Comparison of ENCODE assay signal across 18 mouse cellular contexts in the genomic region with DNA sequence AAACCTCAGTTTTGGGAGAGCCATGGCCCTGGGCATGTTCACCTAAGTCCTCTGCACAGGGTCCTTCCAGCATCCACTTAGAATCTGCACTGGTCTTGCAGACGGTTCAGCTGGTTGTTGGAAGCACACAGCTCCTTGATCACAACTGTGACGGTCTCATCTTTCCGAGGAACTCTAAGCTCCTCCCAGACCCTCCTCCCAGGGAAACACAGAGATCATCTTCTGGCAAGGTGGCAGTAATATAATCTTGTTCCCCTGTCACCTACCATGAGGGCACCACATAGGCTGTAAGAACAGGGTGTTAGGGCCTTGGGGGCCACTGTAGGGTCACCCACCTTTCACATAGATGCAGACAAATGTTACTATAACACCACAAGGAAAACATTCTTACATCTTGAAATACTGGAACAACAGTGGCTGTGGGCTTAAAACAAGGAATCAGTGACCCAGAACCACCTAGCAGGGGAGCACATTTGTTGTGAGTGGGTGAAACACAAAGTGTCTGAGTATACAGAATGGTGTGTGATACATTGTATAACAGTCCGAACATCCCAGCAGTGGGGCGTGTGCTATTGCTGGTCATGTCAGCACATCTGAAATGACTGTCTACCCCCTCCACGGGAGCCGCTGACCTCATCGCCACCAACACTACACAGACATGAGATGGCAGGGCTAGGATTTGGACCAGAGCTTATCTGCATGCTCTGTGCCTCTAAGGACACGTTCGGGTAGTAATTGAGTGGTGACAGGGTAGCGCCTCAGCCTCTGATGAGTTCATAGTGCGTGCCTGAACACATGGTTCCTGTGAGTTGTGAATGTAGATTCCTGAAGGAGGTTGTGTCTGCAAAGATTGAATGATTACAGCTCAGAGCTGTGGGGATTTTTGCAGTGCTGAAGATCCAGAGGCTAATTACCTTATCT. TPM values are rescaled to one million over a fixed set of nuclear protein-coding genes. Genes with fewer than 3 reads are reported as not detected.
A peak's percentile ranks its signal among the peaks of the same experiment; 100 is the strongest.
DNase-seq lines count a peak whose midpoint lies in the region; ATAC-seq lines count a peak whose summit lies in the region.
"Had no signal": no experiment of that assay in that cellular context is flagged by ENCODE, and none has a peak within 500 bp of the region (broad histone marks: within the 10 kb centered on the region; RNA-seq: fewer than 3 reads in every experiment).

No protein-coding gene starts in this region.

- H3K9ac ChIP-seq in heart, embryonic 14.5 days (ENCODE audit: low read length): no peak overlapping the region
- H3K9ac ChIP-seq in intestine, embryonic 15.5 days: no peak overlapping the region
- H3K9ac ChIP-seq: forebrain, embryonic 15.5 days; hindbrain, embryonic 13.5 days; limb, embryonic 15.5 days; lung, embryonic 15.5 days; neural tube, embryonic 12.5 days had no signal

- H3K27ac ChIP-seq in heart, embryonic 14.5 days (replicated peaks in 1 of 2; ENCODE audit: control insufficient read depth in 1 of 2, insufficient read depth in 1 of 2, low read depth in 2 of 2, low read length in 2 of 2): no peak overlapping the region
- H3K27ac ChIP-seq in intestine, embryonic 15.5 days: 0 out of 2 replicates have a peak overlapping the region, but pooled peaks have one; percentile 32
- H3K27ac ChIP-seq: forebrain, embryonic 15.5 days; hindbrain, embryonic 13.5 days; limb, embryonic 15.5 days; lung, embryonic 15.5 days; neural tube, embryonic 12.5 days had no signal

- intact Hi-C loops in heart, postnatal 25 days (cut with DNase I): no loop called here

- DNase-seq in heart, adult 11 months: peak; percentile 96
- no peak for DNase-seq in heart, postnatal 25 days (ENCODE audit: low spot score)
- DNase-seq in MN1 (ENCODE audit: low spot score): peak; percentile 51
- no peak for DNase-seq in right cerebral cortex, postnatal 14 days
- no peak for DNase-seq in adrenal gland, postnatal 10 days
- no peak for DNase-seq in thymus, postnatal 4 days
- DNase-seq: adrenal gland, postnatal 25 days; cerebellum, postnatal 10 days; kidney, adult 18-20 months; layer of hippocampus, adult 9-11 months; thymus, postnatal 36 days had no signal

- no peaks in the 10 kb centered on the region for H3K27me3 ChIP-seq in heart, embryonic 14.5 days (ENCODE audit: control insufficient read depth, insufficient read depth, low read length)
- H3K27me3 ChIP-seq in intestine, embryonic 15.5 days (replicated peaks): no peaks in the 10 kb centered on the region
- H3K27me3 ChIP-seq: forebrain, embryonic 15.5 days; hindbrain, embryonic 13.5 days; limb, embryonic 15.5 days; lung, embryonic 15.5 days; neural tube, embryonic 12.5 days had no signal

- no peak overlapping the region for H3K4me3 ChIP-seq in heart, embryonic 14.5 days (ENCODE audit: control insufficient read depth in 1 of 2, insufficient read depth in 1 of 2, low read depth in 1 of 2, low read length in 2 of 2)
- no peak overlapping the region for H3K4me3 ChIP-seq in intestine, embryonic 15.5 days (replicated peaks)
- H3K4me3 ChIP-seq: forebrain, embryonic 15.5 days; hindbrain, embryonic 13.5 days; limb, embryonic 15.5 days; lung, embryonic 15.5 days; neural tube, embryonic 12.5 days had no signal

- H3K4me2 ChIP-seq in heart, embryonic 14.5 days (ENCODE audit: low read length): peak overlapping the region; percentile 18
- H3K4me2 ChIP-seq in intestine, embryonic 15.5 days (replicated peaks): peak overlapping the region; percentile 43
- H3K4me2 ChIP-seq: forebrain, embryonic 15.5 days; hindbrain, embryonic 13.5 days; limb, embryonic 15.5 days; lung, embryonic 15.5 days; neural tube, embryonic 12.5 days had no signal

- no peaks in the 10 kb centered on the region for H3K9me3 ChIP-seq in heart, embryonic 14.5 days (ENCODE audit: control insufficient read depth, low read length)
- no peaks in the 10 kb centered on the region for H3K9me3 ChIP-seq in intestine, embryonic 15.5 days
- H3K9me3 ChIP-seq: forebrain, embryonic 15.5 days; hindbrain, embryonic 13.5 days; limb, embryonic 15.5 days; lung, embryonic 15.5 days; neural tube, embryonic 12.5 days had no signal

- 21% methylated on average over 12 of the region's 12 CpGs for WGBS in heart, embryonic 14.5 days
- 55% methylated on average over 12 of the region's 12 CpGs for WGBS in intestine, embryonic 15.5 days

- H3K36me3 ChIP-seq in heart, embryonic 14.5 days (ENCODE audit: control insufficient read depth, insufficient read depth, low read length): no peaks in the 10 kb centered on the region
- H3K36me3 ChIP-seq in intestine, embryonic 15.5 days: no peaks in the 10 kb centered on the region
- H3K36me3 ChIP-seq: forebrain, embryonic 15.5 days; hindbrain, embryonic 13.5 days; limb, embryonic 15.5 days; lung, embryonic 15.5 days; neural tube, embryonic 12.5 days had no signal

- H3K4me1 ChIP-seq in heart, embryonic 14.5 days (ENCODE audit: control insufficient read depth in 2 of 2, insufficient read depth in 2 of 2, low read length in 2 of 2): peaks cover 18 to 31% of the 10 kb centered on the region in 2 experiments
- H3K4me1 ChIP-seq in intestine, embryonic 15.5 days (replicated peaks): peaks cover 9% of the 10 kb centered on the region
- H3K4me1 ChIP-seq: limb, embryonic 15.5 days; lung, embryonic 15.5 days had no signal

- ATAC-seq in heart, embryonic 14.5 days (ENCODE audit: insufficient number of reproducible peaks, insufficient read depth, low FRiP score, low read depth): peak; percentile 92
- ATAC-seq in intestine, embryonic 15.5 days: peak; percentile 66
- ATAC-seq: forebrain, embryonic 15.5 days had no signal

RNA-seq across cellular contexts. Expression of a gene that starts 28.5 kb away (rescaled TPM):
- 10 to 100 TPM; 12.0 to 12.6 TPM for total RNA-seq in heart, postnatal 25 days (2021)
- polyA plus RNA-seq in heart, embryonic 14.5 days (2014; fragmentation: Nextera tagmentation; extraction: Ambion mirVana): 5.5 and 5.6 TPM in 2 replicates
- 4.0 and 4.6 TPM in 2 replicates for polyA plus RNA-seq in intestine, embryonic 15.5 days (2015; fragmentation: Nextera tagmentation; extraction: Ambion mirVana)
- total RNA-seq in adrenal gland, postnatal 10 days (2021): 10 to 100 TPM; 18.6 to 19.1 TPM

RNA-seq across cellular contexts. Expression of a gene that starts 29.4 kb away (rescaled TPM):
- 10 to 100 TPM; 33.5 to 38.2 TPM for total RNA-seq in heart, postnatal 25 days (2021)
- 61.3 and 64.2 TPM in 2 replicates for polyA plus RNA-seq in heart, embryonic 14.5 days (2014; fragmentation: Nextera tagmentation; extraction: Ambion mirVana)
- polyA plus RNA-seq in intestine, embryonic 15.5 days (2015; fragmentation: Nextera tagmentation; extraction: Ambion mirVana): 128 and 131 TPM in 2 replicates
- total RNA-seq in adrenal gland, postnatal 10 days (2021): 10 to 100 TPM; 68.5 to 81.1 TPM

RNA-seq across cellular contexts. Expression of a gene that starts 48.3 kb away (rescaled TPM):
- 1 to 10 TPM; 1.4 TPM for total RNA-seq in heart, postnatal 25 days (2021)
- polyA plus RNA-seq in heart, embryonic 14.5 days (2014; fragmentation: Nextera tagmentation; extraction: Ambion mirVana): 6.5 and 8.7 TPM in 2 replicates
- 19.9 and 20.5 TPM in 2 replicates for polyA plus RNA-seq in intestine, embryonic 15.5 days (2015; fragmentation: Nextera tagmentation; extraction: Ambion mirVana)
- total RNA-seq in adrenal gland, postnatal 10 days (2021): 10 to 100 TPM; 12.0 to 13.3 TPM

Comparison
In these comparisons a context has a peak if more than half of its experiments do, and no peak if none do; other contexts are left out.
1. DNase-seq: peak in heart, adult 11 months (single experiment) and MN1 (single experiment); none in heart, postnatal 25 days (single experiment), right cerebral cortex, postnatal 14 days (single experiment), adrenal gland, postnatal 10 days (single experiment) and thymus, postnatal 4 days (single experiment).
2. RNA of a gene that starts 48.3 kb away (total RNA-seq): 12.0 to 13.3 TPM in adrenal gland, postnatal 10 days; 1.4 TPM in heart, postnatal 25 days; every median in the first group is over 4 times any median in the second.